Mouse (Mus musculus) neural tube, embryonic 12.5 days (tissue): Measurements from ENCODE around the gene Astn2. TPM values are rescaled to one million over a fixed set of nuclear protein-coding genes. Genes with fewer than 3 reads are reported as not detected.

Experiments
- ATAC-seq: fragments of 200-750 bp; cut with Nextera tagmentation; 2 replicates; pipeline ENCODE4 v1.8.0; 2017; ENCODE audit warnings: low read depth, mild to moderate bottlenecking, moderate TSS enrichment, moderate library complexity; ENCODE audit not compliant: low FRiP score
- H3K27ac ChIP-seq: fragments of 300-500 bp; sonication (generic); 2 replicates; pipeline ENCODE4 v1.5.1; 2016
- H3K27me3 ChIP-seq: fragments of 300-500 bp; sonication (generic); replicated peaks from 2 replicates; pipeline ENCODE4 v1.6.1; 2016; ENCODE audit warnings: mild to moderate bottlenecking
- H3K36me3 ChIP-seq: fragments of 300-500 bp; sonication (generic); 2 replicates; pipeline ENCODE4 v1.6.1; 2016; ENCODE audit warnings: mild to moderate bottlenecking
- H3K4me1 ChIP-seq: fragments of 300-500 bp; sonication (generic); 2 replicates; pipeline ENCODE4 v1.6.1; 2016
- H3K4me2 ChIP-seq: fragments of 300-500 bp; sonication (generic); replicated peaks from 2 replicates; pipeline ENCODE4 v1.6.1; 2016; ENCODE audit warnings: mild to moderate bottlenecking
- H3K4me3 ChIP-seq: fragments of 300-500 bp; sonication (generic); 2 replicates; pipeline ENCODE4 v1.5.1; 2016
- H3K9ac ChIP-seq: fragments of 300-500 bp; sonication (generic); 2 replicates; pipeline ENCODE4 v1.6.1; 2016; ENCODE audit warnings: mild to moderate bottlenecking
- H3K9me3 ChIP-seq: fragments of 300-500 bp; sonication (generic); 2 replicates; pipeline ENCODE4 v1.6.1; 2016; ENCODE audit warnings: mild to moderate bottlenecking
- WGBS: fragments of 180-500 bp; shearing (Covaris S2); methylation state at CpG from one replicate; pipeline ENCODE4 v1.1.7; 2016; 5-methylcytosine and 5-hydroxymethylcytosine counted together
- polyA plus RNA-seq: library from polyadenylated mRNA; unstranded; fragments of >200 nt; fragmentation: Nextera tagmentation; extraction: Ambion mirVana; gene quantifications from 2 replicates; pipeline ENCODE4 v1.2.1, GENCODE M21; 2016

Gene Astn2
- polyA plus RNA-seq, 1 experiment from 2014 or later: 1.9 TPM

GRCm38 (mm10) chr4:65672294-65672693 is 732.1 kb downstream of the Astn2 start:
- ATAC-seq: no peak
- no peaks in the 10 kb centered on the region for H3K9me3 ChIP-seq
- no peaks in the 10 kb centered on the region for H3K27me3 ChIP-seq
- no peaks in the 10 kb centered on the region for H3K4me1 ChIP-seq
- WGBS: 75% methylated on average over 2 of the region's 2 CpGs
- H3K27ac ChIP-seq: no peak overlapping the region
- H3K4me3 ChIP-seq: no peak overlapping the region
- no peak overlapping the region for H3K9ac ChIP-seq
- H3K36me3 ChIP-seq: no peaks in the 10 kb centered on the region
- H3K4me2 ChIP-seq: no peak overlapping the region

DNA sequence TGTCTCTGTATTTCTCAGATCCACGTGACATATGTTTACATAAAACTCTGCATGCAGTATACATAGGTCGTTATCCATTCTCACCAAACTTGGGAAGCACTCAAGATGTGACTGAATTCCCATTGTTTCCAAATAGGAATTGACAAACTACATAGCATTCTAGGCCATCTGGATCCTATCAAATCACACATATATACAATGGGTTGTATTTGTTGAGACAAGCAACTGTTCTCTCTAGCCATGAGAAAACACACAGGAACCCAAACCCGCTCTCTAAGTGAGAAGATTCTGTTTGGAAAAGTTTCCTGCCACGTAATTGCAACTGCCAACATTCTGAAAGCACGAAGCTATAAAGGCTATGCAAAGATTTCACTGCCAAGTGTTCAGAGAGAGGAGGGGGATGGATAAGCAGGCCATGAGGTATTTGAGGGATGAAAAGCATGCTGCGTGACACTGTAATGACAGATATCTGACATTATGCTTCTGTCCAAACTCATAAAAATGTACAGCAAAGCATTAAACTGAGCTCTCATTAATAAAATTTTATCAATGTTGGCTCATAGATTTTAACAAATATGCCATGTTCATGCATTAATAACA is 732.7 kb downstream of the Astn2 start:
- no peaks in the 10 kb centered on the region for H3K4me1 ChIP-seq
- no peak overlapping the region for H3K4me2 ChIP-seq
- no peaks in the 10 kb centered on the region for H3K9me3 ChIP-seq
- H3K9ac ChIP-seq: no peak overlapping the region
- H3K27ac ChIP-seq: no peak overlapping the region
- no peak for ATAC-seq
- no peaks in the 10 kb centered on the region for H3K36me3 ChIP-seq
- no peak overlapping the region for H3K4me3 ChIP-seq
- H3K27me3 ChIP-seq: no peaks in the 10 kb centered on the region
- WGBS: 73% methylated on average over 6 of the region's 6 CpGs

DNA sequence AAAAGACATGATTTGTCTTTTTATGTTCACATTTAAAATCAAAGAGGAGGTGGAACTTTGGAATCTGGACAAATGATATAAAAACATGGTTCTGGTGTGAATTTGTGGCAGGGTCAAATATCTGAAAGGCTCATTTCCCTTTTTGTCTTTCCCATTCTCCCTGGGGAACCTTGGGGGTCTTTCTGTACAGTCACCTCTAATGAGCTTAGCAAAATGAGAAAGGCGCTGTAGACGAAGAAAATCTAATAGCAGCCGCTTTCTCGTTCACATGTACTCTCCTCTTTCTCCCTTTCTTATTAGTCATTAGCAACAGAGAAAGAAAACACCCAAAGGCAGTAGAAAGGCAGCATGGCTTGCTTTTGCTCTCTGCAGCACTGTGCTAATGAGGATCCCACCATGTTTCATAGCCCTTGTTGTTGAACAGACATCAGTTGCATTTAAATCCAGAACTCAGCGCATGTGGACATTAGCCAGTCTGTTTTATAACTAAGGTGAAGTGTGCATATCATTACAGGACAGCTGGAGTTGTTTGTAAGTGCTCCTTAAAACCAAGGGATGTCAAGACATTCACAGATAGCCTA is 737.3 kb downstream of the Astn2 start:
- Histone ChIP-seq H3K9ac (no peak overlapping the region), H3K9me3 (no peaks in the 10 kb centered on the region), H3K27me3 (no peaks in the 10 kb centered on the region), H3K4me1 (no peaks in the 10 kb centered on the region), H3K4me3 (no peak overlapping the region), H3K27ac (no peak overlapping the region), H3K36me3 (no peaks in the 10 kb centered on the region), H3K4me2 (no peak overlapping the region)
- no peak for ATAC-seq
- WGBS: 76% methylated on average over 5 of the region's 5 CpGs

DNA sequence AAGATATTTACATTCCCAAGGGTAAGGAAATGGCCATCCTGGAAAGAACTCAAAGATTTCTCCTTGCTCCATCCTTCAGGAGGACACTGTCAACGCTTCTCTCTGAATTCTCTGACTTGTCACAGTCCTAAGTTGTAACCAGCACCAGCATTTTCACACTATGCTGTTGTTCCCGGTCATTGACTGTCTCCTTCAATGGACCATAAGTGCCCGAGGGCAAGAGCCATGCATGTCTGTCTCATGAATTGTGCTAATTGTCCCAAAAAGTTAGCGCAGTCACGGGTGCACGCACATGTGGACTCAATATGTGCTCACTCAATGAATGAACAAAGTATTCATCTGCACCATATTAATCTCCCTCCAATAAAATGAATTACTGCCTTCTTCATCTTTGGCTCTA is 741.2 kb downstream of the Astn2 start:
- ATAC-seq: no peak
- no peaks in the 10 kb centered on the region for H3K4me1 ChIP-seq
- no peaks in the 10 kb centered on the region for H3K9me3 ChIP-seq
- H3K27me3 ChIP-seq: no peaks in the 10 kb centered on the region
- H3K36me3 ChIP-seq: no peaks in the 10 kb centered on the region
- no peak overlapping the region for H3K4me3 ChIP-seq
- WGBS: 76% methylated on average over 6 of the region's 6 CpGs
- no peak overlapping the region for H3K4me2 ChIP-seq
- no peak overlapping the region for H3K27ac ChIP-seq
- H3K9ac ChIP-seq: no peak overlapping the region

DNA sequence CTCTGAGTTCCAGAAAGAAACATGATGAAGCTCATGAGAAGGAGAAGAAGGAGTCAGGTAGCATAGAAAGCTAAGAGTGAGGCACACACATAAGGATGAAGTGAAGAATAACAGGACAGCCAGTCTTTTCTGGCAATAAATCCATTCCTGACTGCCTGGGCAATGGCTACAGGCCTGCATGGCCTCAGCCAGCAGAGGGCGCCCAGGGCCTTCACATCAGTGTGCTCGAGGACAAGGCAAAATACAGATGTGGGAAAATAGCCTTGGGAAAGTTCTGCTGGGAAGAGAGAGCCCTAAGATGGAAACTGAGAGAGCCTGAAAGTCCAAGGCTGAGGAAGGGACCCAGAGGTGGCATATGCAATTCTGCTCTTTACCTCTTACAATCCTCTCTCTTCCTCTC is 749.7 kb downstream of the Astn2 start:
- Histone ChIP-seq H3K27ac (no peak overlapping the region), H3K9me3 (no peaks in the 10 kb centered on the region), H3K36me3 (no peaks in the 10 kb centered on the region), H3K27me3 (no peaks in the 10 kb centered on the region), H3K4me2 (no peak overlapping the region), H3K9ac (no peak overlapping the region), H3K4me3 (no peak overlapping the region), H3K4me1 (no peaks in the 10 kb centered on the region)
- peak; percentile 93 for ATAC-seq
- 5% methylated on average over 2 of the region's 2 CpGs for WGBS

- ATAC-seq: peak; percentile 87
- WGBS: 8% methylated on average over 5 of the region's 5 CpGs
- Histone ChIP-seq H3K27ac (no peak overlapping the region), H3K36me3 (no peaks in the 10 kb centered on the region), H3K4me2 (no peak overlapping the region), H3K27me3 (0 out of 2 replicates have a peak, but pooled peaks cover 11% of the 10 kb centered on the region), H3K4me3 (no peak overlapping the region), H3K9ac (no peak overlapping the region), H3K4me1 (no peaks in the 10 kb centered on the region), H3K9me3 (no peaks in the 10 kb centered on the region)
These were observed 761.8 kb downstream of the Astn2 start for GRCm38 (mm10) chr4:65642611-65643010.

DNA sequence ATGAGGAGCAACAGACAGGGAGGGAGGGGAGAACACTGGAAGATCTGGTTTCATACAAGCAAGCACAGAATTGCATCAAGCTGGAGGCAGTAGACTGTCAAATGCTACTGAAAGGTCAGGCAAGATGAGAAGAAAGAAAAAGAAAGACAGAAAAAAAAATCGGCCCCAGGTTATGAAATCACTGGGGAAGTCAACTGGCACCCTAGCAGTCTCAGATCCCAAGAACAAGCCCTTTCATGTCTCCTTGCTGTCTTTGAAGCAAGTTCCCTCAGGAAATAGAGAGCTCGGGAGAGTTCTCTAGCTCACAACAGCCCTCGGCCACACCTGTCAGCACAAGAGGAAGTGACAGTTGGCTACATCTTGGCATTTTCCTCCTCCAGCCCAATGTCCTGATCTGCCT is 766.2 kb downstream of the Astn2 start:
- no peak for ATAC-seq
- H3K9ac ChIP-seq: no peak overlapping the region
- no peak overlapping the region for H3K4me2 ChIP-seq
- no peak overlapping the region for H3K27ac ChIP-seq
- no peaks in the 10 kb centered on the region for H3K9me3 ChIP-seq
- no peaks in the 10 kb centered on the region for H3K4me1 ChIP-seq
- no peaks in the 10 kb centered on the region for H3K36me3 ChIP-seq
- WGBS: 82% methylated on average over 3 of the region's 3 CpGs
- no peaks in the 10 kb centered on the region for H3K27me3 ChIP-seq
- H3K4me3 ChIP-seq: no peak overlapping the region

DNA sequence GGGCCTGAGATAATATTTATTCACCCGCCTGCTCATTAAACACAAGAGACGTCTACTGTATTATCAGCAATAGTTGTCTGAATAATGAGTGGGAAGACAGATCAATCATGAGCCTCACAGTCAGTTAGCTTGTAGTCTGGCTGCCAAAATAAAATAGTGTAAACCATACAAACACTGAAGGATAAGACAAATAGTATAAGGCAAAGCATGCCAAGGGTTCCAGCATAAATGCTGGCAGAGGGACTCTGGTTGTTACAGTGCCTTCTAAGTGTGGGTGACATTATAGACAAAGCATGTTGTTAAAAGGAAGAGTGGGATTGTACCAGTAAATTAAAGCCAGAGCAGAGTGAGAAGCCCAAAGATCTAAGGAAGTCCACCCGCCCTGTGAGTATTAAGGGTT is 784.3 kb downstream of the Astn2 start:
- Histone ChIP-seq H3K27ac (no peak overlapping the region), H3K4me2 (no peak overlapping the region), H3K27me3 (no peaks in the 10 kb centered on the region), H3K9ac (no peak overlapping the region), H3K9me3 (no peaks in the 10 kb centered on the region), H3K4me3 (no peak overlapping the region), H3K36me3 (peaks cover 26% of the 10 kb centered on the region), H3K4me1 (no peaks in the 10 kb centered on the region; the same call in 1 of the 2 replicates)
- WGBS: 86% methylated on average over 3 of the region's 3 CpGs
- no peak for ATAC-seq

GRCm38 (mm10) chr4:65613135-65613534 is 791.3 kb downstream of the Astn2 start:
- no peak overlapping the region for H3K9ac ChIP-seq
- no peaks in the 10 kb centered on the region for H3K9me3 ChIP-seq
- no peak for ATAC-seq
- peaks cover 42% of the 10 kb centered on the region for H3K36me3 ChIP-seq
- no peak overlapping the region for H3K27ac ChIP-seq
- no peak overlapping the region for H3K4me3 ChIP-seq
- H3K4me2 ChIP-seq: no peak overlapping the region
- peaks cover 7% of the 10 kb centered on the region for H3K4me1 ChIP-seq
- WGBS: 95% methylated on average over 14 of the region's 14 CpGs
- no peaks in the 10 kb centered on the region for H3K27me3 ChIP-seq

- peaks cover 18% of the 10 kb centered on the region for H3K4me1 ChIP-seq
- H3K9ac ChIP-seq: no peak overlapping the region
- no peak overlapping the region for H3K4me2 ChIP-seq
- WGBS: 20% methylated on average over 6 of the region's 6 CpGs
- no peak overlapping the region for H3K4me3 ChIP-seq
- peaks cover 30% of the 10 kb centered on the region for H3K36me3 ChIP-seq
- no peaks in the 10 kb centered on the region for H3K9me3 ChIP-seq
- H3K27ac ChIP-seq: no peak overlapping the region
- ATAC-seq: peak; percentile 18; the same call in 1 of the 2 replicates
- H3K27me3 ChIP-seq: no peaks in the 10 kb centered on the region
These were observed 793.5 kb downstream of the Astn2 start for GRCm38 (mm10) chr4:65610896-65611295.

- Histone ChIP-seq H3K36me3 (peaks cover 24% of the 10 kb centered on the region), H3K27me3 (no peaks in the 10 kb centered on the region), H3K4me3 (no peak overlapping the region), H3K4me2 (no peak overlapping the region), H3K9me3 (no peaks in the 10 kb centered on the region), H3K27ac (no peak overlapping the region), H3K9ac (no peak overlapping the region), H3K4me1 (peaks cover 22% of the 10 kb centered on the region)
- WGBS: 82% methylated on average over 5 of the region's 5 CpGs
- no peak for ATAC-seq
These were observed 794.1 kb downstream of the Astn2 start for GRCm38 (mm10) chr4:65610329-65610728.

- H3K4me3 ChIP-seq: no peak overlapping the region
- no peaks in the 10 kb centered on the region for H3K27me3 ChIP-seq
- H3K4me1 ChIP-seq: peaks cover 22% of the 10 kb centered on the region
- 92% methylated on average over 4 of the region's 4 CpGs for WGBS
- no peak overlapping the region for H3K27ac ChIP-seq
- H3K9me3 ChIP-seq: no peaks in the 10 kb centered on the region
- no peak overlapping the region for H3K9ac ChIP-seq
- no peak overlapping the region for H3K4me2 ChIP-seq
- no peak for ATAC-seq
- peaks cover 2% of the 10 kb centered on the region for H3K36me3 ChIP-seq
These were observed 796.3 kb downstream of the Astn2 start for GRCm38 (mm10) chr4:65608112-65608511.

DNA sequence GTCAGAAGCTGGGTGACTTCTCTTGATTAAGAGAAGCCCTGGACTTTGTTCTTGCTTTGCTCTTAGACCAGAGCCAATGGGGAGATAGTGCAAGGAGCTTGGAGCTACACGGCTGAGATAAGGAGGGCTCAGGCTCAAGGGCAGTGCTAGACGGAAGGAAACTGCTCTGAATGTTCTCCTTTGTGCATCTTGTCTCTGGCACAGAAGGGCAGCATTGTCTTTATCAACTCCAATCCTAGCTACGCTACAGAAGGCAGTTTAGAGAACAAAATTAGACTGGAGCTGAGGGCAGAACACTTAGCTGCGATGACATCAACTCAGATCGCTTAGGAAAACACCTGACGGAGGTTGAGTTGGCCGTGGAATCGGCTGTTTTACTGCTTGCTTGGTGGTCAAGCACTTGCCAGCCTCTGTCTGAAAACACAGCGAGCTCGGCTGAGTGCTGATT is 797.2 kb downstream of the Astn2 start:
- 82% methylated on average over 10 of the region's 10 CpGs for WGBS
- H3K4me1 ChIP-seq: peaks cover 22% of the 10 kb centered on the region
- ATAC-seq: no peak

More for the DNA sequence above, 797.2 kb downstream of the Astn2 start:
- no peaks in the 10 kb centered on the region for H3K9me3 ChIP-seq
- no peak overlapping the region for H3K9ac ChIP-seq
- H3K36me3 ChIP-seq: no peaks in the 10 kb centered on the region
- no peak overlapping the region for H3K27ac ChIP-seq
- 0 out of 2 replicates have a peak overlapping the region, but pooled peaks have one; percentile 22 for H3K4me2 ChIP-seq
- H3K4me3 ChIP-seq: no peak overlapping the region
- H3K27me3 ChIP-seq: no peaks in the 10 kb centered on the region
